Mouse (Mus musculus): ENCODE results near the gene Gjb1.
A peak's percentile ranks its signal among the peaks of the same experiment; 100 is the strongest.
"Not testable (repeated sequence)": the region's sequence is repeated elsewhere in the genome, so short reads cannot be mapped to it uniquely, and the experiment has no call there.

The Gjb1 gene

GRCm38 (mm10) chrX:101376190-101376968 is at the start of gene Gjb1:
Gene Gjb1 (plus strand): TSS chrX:101376378.
- Histone ChIP-seq H3K36me3 (ENCODE audit: control insufficient read depth, insufficient read depth, low read length, poor library complexity, severe bottlenecking) (no peaks in the 10 kb centered on the region), H3K27me3 (ENCODE audit: control insufficient read depth, insufficient read depth, low read length, poor library complexity, severe bottlenecking) (no peaks in the 10 kb centered on the region)
- no peak for DNase-seq (ENCODE audit: low read depth, low spot score)

GRCm38 (mm10) chrX:101329372-101330028 is 46.7 kb upstream of the Gjb1 start:
- Histone ChIP-seq H3K36me3 (ENCODE audit: control insufficient read depth, insufficient read depth, low read length, poor library complexity, severe bottlenecking) (no peaks in the 10 kb centered on the region), H3K27me3 (ENCODE audit: control insufficient read depth, insufficient read depth, low read length, poor library complexity, severe bottlenecking) (no peaks in the 10 kb centered on the region)
- DNase-seq (ENCODE audit: low read depth, low spot score): peak; percentile 66

GRCm38 (mm10) chrX:101332031-101332374 is 44.2 kb upstream of the Gjb1 start:
- DNase-seq (ENCODE audit: low read depth, low spot score): no peak
- H3K36me3 ChIP-seq (ENCODE audit: control insufficient read depth, insufficient read depth, low read length, poor library complexity, severe bottlenecking): no peaks in the 10 kb centered on the region
- H3K27me3 ChIP-seq (ENCODE audit: control insufficient read depth, insufficient read depth, low read length, poor library complexity, severe bottlenecking): no peaks in the 10 kb centered on the region

- DNase-seq (ENCODE audit: low read depth, low spot score): peak; percentile 93
- H3K27me3 ChIP-seq (ENCODE audit: control insufficient read depth, insufficient read depth, low read length, poor library complexity, severe bottlenecking): no peaks in the 10 kb centered on the region
Measured at GRCm38 (mm10) chrX:101332375-101333211, 43.6 kb upstream of the Gjb1 start.

GRCm38 (mm10) chrX:101334606-101335005 is 41.6 kb upstream of the Gjb1 start:
- peak; percentile 62 for DNase-seq (ENCODE audit: low read depth, low spot score)
- no peaks in the 10 kb centered on the region for H3K27me3 ChIP-seq (ENCODE audit: control insufficient read depth, insufficient read depth, low read length, poor library complexity, severe bottlenecking)
- H3K36me3 ChIP-seq (ENCODE audit: control insufficient read depth, insufficient read depth, low read length, poor library complexity, severe bottlenecking): no peaks in the 10 kb centered on the region

More at GRCm38 (mm10) chrX:101332375-101333211, 43.6 kb upstream of the Gjb1 start:
- H3K36me3 ChIP-seq (ENCODE audit: control insufficient read depth, insufficient read depth, low read length, poor library complexity, severe bottlenecking): no peaks in the 10 kb centered on the region

GRCm38 (mm10) chrX:101338666-101339065 is 37.5 kb upstream of the Gjb1 start:
- no peaks in the 10 kb centered on the region for H3K27me3 ChIP-seq (ENCODE audit: control insufficient read depth, insufficient read depth, low read length, poor library complexity, severe bottlenecking)
- DNase-seq (ENCODE audit: low read depth, low spot score): no peak
- no peaks in the 10 kb centered on the region for H3K36me3 ChIP-seq (ENCODE audit: control insufficient read depth, insufficient read depth, low read length, poor library complexity, severe bottlenecking)

- not testable (repeated sequence) for DNase-seq (ENCODE audit: low read depth, low spot score); H3K27me3 ChIP-seq (ENCODE audit: control insufficient read depth, insufficient read depth, low read length, poor library complexity, severe bottlenecking); H3K36me3 ChIP-seq (ENCODE audit: control insufficient read depth, insufficient read depth, low read length, poor library complexity, severe bottlenecking)
Measured at GRCm38 (mm10) chrX:101342837-101343236, 33.3 kb upstream of the Gjb1 start.

GRCm38 (mm10) chrX:101345456-101345855 is 30.7 kb upstream of the Gjb1 start:
- no peaks in the 10 kb centered on the region for H3K27me3 ChIP-seq (ENCODE audit: control insufficient read depth, insufficient read depth, low read length, poor library complexity, severe bottlenecking)
- no peak for DNase-seq (ENCODE audit: low read depth, low spot score)
- no peaks in the 10 kb centered on the region for H3K36me3 ChIP-seq (ENCODE audit: control insufficient read depth, insufficient read depth, low read length, poor library complexity, severe bottlenecking)

GRCm38 (mm10) chrX:101346475-101346874 is 29.7 kb upstream of the Gjb1 start:
- no peaks in the 10 kb centered on the region for H3K36me3 ChIP-seq (ENCODE audit: control insufficient read depth, insufficient read depth, low read length, poor library complexity, severe bottlenecking)
- no peaks in the 10 kb centered on the region for H3K27me3 ChIP-seq (ENCODE audit: control insufficient read depth, insufficient read depth, low read length, poor library complexity, severe bottlenecking)
- DNase-seq (ENCODE audit: low read depth, low spot score): no peak

GRCm38 (mm10) chrX:101351188-101351587 is 25.0 kb upstream of the Gjb1 start:
- no peak for DNase-seq (ENCODE audit: low read depth, low spot score)

GRCm38 (mm10) chrX:101358902-101359301 is 17.3 kb upstream of the Gjb1 start:
- not testable (repeated sequence) for H3K27me3 ChIP-seq (ENCODE audit: control insufficient read depth, insufficient read depth, low read length, poor library complexity, severe bottlenecking); H3K36me3 ChIP-seq (ENCODE audit: control insufficient read depth, insufficient read depth, low read length, poor library complexity, severe bottlenecking)
- DNase-seq (ENCODE audit: low read depth, low spot score): peak; percentile 11

More at GRCm38 (mm10) chrX:101351188-101351587, 25.0 kb upstream of the Gjb1 start:
- no peaks in the 10 kb centered on the region for H3K27me3 ChIP-seq (ENCODE audit: control insufficient read depth, insufficient read depth, low read length, poor library complexity, severe bottlenecking)
- no peaks in the 10 kb centered on the region for H3K36me3 ChIP-seq (ENCODE audit: control insufficient read depth, insufficient read depth, low read length, poor library complexity, severe bottlenecking)

- no peaks in the 10 kb centered on the region for H3K36me3 ChIP-seq (ENCODE audit: control insufficient read depth, insufficient read depth, low read length, poor library complexity, severe bottlenecking)
- H3K27me3 ChIP-seq (ENCODE audit: control insufficient read depth, insufficient read depth, low read length, poor library complexity, severe bottlenecking): no peaks in the 10 kb centered on the region
- DNase-seq (ENCODE audit: low read depth, low spot score): no peak
Measured at GRCm38 (mm10) chrX:101369001-101369400, 7.2 kb upstream of the Gjb1 start.

GRCm38 (mm10) chrX:101370573-101370972 is 5.6 kb upstream of the Gjb1 start:
- no peaks in the 10 kb centered on the region for H3K36me3 ChIP-seq (ENCODE audit: control insufficient read depth, insufficient read depth, low read length, poor library complexity, severe bottlenecking)
- no peak for DNase-seq (ENCODE audit: low read depth, low spot score)

GRCm38 (mm10) chrX:101372946-101373345 is 3.2 kb upstream of the Gjb1 start:
- no peak for DNase-seq (ENCODE audit: low read depth, low spot score)
- H3K36me3 ChIP-seq (ENCODE audit: control insufficient read depth, insufficient read depth, low read length, poor library complexity, severe bottlenecking): no peaks in the 10 kb centered on the region

More at GRCm38 (mm10) chrX:101370573-101370972, 5.6 kb upstream of the Gjb1 start:
- H3K27me3 ChIP-seq (ENCODE audit: control insufficient read depth, insufficient read depth, low read length, poor library complexity, severe bottlenecking): no peaks in the 10 kb centered on the region

GRCm38 (mm10) chrX:101377076-101377475 is 898 bp downstream of the Gjb1 start:
- Histone ChIP-seq H3K27me3 (ENCODE audit: control insufficient read depth, insufficient read depth, low read length, poor library complexity, severe bottlenecking) (no peaks in the 10 kb centered on the region), H3K36me3 (ENCODE audit: control insufficient read depth, insufficient read depth, low read length, poor library complexity, severe bottlenecking) (no peaks in the 10 kb centered on the region)
- no peak for DNase-seq (ENCODE audit: low read depth, low spot score)

More at GRCm38 (mm10) chrX:101372946-101373345, 3.2 kb upstream of the Gjb1 start:
- H3K27me3 ChIP-seq (ENCODE audit: control insufficient read depth, insufficient read depth, low read length, poor library complexity, severe bottlenecking): no peaks in the 10 kb centered on the region

Measured in splenic B cell, adult 2 months (primary cell).